Mouse (Mus musculus): ENCODE results near the gene Masp2.
A peak's percentile ranks its signal among the peaks of the same experiment; 100 is the strongest.

The Masp2 gene

DNA sequence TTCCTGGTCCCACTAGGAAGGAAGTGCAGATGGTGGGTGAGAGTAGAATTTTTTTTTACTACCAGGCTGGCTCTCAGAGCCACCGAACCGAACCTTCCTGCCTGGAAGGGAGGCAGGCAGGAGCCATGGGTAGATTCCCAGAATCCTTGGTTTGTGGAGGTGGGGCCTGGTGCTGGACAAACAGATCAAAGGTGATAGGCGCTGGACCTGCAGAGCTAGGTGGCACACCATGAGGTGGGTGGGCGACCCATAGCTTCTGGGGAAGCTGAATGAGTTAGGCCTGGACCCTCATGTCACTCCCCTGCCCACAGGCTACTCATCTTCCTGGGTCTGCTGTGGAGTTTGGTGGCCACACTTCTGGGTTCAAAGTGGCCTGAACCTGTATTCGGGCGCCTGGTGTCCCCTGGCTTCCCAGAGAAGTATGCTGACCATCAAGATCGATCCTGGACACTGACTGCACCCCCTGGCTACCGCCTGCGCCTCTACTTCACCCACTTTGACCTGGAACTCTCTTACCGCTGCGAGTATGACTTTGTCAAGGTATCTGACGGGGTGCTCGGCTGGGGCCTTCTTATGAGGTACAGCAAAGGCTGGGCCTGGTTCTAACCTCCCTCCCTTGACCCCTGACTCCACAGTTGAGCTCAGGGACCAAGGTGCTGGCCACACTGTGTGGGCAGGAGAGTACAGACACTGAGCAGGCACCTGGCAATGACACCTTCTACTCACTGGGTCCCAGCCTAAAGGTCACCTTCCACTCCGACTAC lies at the start of gene Masp2:
Gene Masp2 (plus strand): TSS at position 198 of the 764 bp plus-strand sequence.
- no peak for DNase-seq

DNA sequence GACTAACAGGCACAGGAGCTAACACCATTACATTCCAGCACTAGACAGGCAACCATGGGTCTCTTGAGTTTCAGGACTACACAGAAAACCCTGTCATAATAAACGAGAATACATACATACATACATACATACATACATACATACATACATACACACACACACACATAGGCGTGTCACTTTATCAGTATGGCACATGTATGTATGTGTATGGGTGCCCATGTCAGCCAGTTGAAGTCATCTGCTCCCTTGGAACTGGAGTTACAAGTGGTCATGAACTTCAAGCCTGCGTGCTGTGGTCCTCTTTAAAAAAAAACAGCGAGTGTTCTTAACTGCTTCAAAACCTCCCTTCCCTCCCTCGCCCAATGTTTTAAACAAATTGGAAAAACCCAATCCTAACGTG lies 44.6 kb upstream of the Masp2 start:
- no peak for DNase-seq

DNA sequence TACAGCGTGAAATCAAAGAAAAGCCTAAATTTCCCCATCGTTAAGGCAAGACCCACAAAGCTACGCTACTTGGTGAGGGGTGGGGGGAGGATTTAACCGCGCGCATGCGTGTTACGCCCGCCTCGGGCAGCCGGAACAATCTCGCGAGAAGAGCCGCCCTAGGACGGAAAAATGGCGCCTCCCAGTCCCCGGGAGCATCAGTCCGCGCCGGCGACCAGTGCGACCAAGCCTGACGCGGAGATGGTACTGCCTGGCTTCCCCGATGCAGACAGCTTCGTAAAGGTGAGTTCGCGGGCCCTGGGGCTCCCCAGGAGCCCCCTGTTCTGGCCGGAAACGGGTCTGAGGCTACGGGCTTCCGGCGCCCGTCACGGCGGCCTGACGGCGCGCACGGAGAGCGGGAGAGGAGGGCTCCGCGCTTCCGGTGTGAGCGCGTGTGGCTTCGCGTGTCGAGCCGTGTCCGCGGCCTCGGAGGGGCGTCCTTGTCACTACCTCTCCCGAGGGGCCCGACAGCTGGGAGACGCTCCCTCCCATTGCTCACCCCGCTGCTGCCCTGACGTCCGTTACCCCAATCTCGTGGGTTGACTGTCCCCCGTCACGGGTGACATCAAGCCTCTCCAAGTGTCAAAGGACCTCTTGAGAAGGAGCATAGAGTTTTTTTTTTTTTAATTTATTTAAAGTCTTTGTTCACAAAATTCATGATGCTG lies 43.9 kb upstream of the Masp2 start, which contains the start of gene Exosc10:
Gene Exosc10 (plus strand): TSS at position 133 of the 704 bp plus-strand sequence.
- DNase-seq = peak; percentile 82

DNA sequence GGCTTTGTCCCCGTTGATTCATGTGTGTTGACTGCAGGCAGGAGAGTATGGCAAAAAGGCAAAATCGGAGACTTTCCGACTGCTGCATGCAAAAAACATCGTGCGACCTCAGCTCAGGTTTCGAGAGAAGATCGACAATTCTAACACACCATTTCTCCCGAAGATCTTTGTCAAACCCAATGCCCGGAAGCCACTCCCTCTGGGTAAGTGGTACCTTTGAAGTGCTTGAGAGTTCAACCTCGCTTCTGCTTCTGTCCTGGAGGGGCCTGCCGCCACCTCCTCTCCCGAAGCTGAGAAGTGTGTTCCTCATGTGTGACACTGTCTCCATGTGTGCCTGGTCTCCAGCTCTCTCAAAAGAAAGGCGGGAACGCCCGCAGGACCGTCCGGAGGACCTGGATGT lies 39.7 kb upstream of the Masp2 start:
- no peak for DNase-seq

DNA sequence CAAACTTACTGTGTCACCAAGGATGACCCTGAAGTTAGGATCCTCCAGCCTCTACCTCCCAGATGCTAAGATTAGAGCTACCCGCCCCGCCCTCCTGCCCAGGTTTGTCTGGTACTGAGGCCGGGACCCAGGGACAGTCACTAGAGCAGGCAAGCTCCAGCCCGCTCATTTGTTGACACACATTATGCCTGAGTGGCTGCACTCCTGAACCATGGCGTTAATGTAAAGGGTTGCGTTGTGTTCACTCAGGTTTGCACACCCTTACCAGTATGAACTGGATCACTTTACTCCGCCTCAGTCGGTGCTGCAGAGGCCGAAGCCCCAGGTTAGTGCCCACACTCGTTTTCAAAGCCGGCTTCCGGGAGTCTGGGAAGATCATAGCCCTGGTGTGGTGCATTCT lies 38.8 kb upstream of the Masp2 start:
- no peak for DNase-seq

DNA sequence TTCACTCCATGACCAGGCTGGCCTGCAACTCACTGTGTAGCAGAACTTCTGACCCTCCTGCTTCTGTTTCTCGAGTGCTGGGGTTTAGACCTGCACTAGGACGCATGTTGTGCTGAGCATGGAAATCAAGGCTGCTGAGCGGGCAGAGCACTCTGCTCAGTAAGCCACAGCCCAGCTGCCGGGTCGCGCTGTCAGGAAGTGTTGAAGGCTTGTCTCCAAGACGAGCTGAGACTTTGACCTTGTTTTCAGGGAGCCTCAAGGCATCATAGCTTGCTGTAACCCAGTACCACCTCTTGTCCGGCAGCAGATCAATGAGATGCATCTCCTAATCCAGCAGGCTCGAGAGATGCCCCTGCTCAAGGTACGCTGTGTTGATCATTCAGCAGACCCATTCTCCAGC lies 32.2 kb upstream of the Masp2 start:
- no peak for DNase-seq

DNA sequence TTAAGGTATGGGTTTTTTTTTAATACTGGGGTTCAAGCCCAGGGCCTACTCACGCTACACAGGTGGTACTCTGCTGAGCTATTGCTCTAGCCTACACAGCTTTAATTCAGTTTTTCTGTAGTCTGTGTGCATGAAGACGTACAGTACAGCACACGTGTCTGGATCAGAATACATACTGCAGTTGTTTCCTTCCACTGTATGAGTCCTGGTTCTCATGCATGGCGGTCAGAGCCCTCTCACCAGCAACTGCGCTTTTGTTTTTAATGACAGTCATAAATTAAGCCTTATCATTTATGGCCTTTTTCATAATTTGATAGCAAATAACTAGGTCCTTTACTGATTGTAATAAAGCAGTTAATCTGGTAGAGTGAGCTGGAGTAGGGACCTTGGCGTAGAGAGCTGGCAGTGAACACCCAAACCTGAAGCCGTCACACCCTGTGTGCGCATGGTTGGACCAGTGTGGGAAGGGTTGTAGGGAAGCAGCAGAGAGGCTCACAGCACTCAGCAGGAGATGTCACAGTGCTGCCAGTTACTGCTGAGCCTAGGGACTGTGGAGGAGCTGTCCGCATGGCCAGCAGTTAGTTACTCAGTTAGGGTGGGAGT lies 31.6 kb upstream of the Masp2 start:
- DNase-seq = no peak

DNA sequence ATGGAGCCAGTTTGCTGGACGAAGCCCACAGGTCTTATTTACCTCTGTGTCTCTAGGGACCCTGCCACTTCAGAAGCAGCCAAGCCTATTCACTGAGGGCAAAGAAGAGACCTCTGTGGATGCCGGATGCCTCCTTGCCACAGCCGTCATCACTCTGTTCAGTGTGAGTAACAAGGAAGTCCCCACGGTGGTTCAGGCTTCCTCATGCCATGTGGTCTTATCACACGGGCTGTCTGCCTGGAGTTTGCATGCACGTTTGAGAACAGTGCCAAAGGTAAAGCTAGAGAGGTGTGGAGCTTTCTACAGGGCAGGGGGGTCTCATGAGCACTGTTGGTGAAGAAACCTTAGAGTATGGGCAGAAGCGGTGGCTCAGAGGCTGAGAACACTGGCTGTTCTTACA lies 29.1 kb upstream of the Masp2 start:
- DNase-seq = no peak

DNA sequence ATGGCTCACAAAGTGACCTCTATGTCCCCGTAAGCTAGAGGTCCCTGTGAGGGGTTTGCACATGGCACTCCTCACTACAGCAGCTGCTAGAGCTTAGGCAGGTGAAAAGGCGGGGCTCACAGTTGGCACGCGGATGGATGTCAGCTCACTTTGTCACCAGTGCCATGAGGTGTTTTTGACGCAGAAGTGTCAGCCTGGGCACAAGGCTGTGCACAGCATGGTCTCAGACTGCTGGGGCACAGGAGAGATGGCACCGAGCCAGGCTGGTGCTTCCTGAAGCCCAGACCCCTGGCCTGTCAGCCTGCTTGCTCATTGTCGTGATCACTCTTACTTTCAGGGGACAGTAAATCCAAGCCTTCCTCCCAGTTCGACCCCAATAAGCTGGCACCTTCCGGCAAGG lies 21.6 kb upstream of the Masp2 start:
- peak; percentile 48 for DNase-seq

DNA sequence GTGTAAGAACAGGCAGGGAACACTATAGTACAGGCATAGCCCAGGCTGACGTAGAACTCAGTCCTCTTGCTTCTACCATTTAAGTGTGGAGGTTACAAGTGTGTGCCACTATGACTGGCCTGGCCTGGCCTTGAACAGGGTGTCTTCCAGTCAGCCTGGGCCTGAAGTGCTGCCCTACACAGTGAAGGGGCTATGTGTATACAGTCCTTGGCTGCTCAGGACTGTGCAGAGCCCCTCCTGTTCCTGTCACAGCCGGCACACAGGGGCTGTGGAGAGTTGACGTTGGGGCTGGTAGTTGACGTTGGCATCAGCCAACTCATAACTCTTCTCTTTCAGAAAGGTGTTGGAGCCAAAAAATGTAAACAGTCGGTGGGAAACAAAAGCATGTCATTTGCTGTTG lies 20.9 kb upstream of the Masp2 start:
- no peak for DNase-seq

DNA sequence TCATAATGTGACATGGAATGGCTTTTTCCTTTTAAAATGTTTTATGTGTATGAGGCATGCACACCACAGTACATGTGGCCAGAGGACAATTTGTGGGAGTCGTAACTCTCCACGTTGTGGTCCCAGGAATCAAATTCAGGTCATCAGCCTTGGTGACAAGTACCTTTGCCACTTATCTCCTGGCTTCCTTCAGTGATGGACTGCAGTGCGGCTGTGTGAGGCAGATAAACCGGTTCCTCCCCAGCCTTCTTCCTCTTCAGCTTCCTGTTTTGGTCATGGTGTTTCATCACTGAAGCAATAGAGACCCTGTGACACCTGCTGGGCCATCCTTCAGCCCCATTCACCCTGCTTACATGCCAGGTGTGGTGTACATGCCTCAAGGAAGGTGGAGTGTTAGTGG lies 19.1 kb upstream of the Masp2 start:
- DNase-seq = no peak

DNA sequence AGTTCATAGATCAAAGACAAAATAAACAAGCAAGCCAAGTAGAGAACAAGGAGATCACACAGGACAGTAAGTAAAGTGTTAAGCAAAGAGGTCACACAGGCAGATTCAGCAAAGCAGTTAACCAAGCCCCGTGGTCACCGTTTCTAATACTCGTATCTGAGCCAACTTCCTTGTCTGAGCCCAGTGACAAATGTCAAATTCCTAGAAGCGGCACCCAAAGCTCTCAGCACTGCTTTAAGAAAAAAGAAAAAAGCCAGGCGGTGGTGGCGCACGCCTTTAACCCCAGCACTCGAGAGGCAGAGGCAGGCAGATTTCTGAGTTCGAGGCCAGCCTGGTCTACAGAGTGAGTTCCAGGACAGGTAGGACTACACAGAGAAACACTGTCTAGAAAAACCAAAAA lies 15.7 kb upstream of the Masp2 start:
- no peak for DNase-seq

DNA sequence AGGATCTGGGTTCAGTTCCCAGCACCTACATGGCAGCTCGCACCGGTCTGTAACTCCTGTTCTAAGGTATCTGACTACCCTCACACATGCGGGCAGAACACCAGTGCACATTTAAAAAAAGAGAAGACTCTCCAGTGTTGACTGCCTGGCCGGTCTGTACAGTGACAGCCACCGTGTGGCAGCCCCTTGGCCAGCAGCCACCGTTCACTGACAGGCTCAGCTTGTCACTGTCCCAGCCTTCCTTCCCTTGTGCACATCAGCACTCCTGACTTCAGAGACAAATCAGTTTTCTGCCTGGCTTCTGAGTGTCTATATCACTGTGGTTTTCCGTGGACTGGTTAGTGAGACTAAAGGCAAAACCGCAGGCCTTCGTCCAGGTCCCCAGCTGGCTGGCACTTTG lies 13.6 kb upstream of the Masp2 start:
- DNase-seq = no peak

DNA sequence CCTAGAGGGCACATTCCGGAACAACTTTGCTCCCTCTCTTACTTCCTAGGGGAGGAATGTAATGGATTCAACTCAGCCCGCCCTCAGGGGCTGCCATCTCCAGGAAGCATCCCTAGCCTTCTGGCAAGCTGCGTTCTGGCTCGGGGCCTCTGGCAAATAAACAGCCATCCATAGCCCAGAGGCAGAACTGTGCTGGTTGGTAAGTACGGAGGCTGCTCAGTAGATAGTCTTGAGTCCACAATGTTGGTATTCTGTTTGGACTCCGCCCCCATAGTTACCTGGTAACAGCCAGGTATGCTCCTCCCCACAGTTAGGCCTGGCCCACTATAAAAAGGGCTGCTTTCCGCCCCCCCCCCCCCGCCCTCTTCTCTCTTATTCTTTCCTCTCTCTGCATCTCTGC lies 12.8 kb upstream of the Masp2 start:
- peak; percentile 42 for DNase-seq

DNA sequence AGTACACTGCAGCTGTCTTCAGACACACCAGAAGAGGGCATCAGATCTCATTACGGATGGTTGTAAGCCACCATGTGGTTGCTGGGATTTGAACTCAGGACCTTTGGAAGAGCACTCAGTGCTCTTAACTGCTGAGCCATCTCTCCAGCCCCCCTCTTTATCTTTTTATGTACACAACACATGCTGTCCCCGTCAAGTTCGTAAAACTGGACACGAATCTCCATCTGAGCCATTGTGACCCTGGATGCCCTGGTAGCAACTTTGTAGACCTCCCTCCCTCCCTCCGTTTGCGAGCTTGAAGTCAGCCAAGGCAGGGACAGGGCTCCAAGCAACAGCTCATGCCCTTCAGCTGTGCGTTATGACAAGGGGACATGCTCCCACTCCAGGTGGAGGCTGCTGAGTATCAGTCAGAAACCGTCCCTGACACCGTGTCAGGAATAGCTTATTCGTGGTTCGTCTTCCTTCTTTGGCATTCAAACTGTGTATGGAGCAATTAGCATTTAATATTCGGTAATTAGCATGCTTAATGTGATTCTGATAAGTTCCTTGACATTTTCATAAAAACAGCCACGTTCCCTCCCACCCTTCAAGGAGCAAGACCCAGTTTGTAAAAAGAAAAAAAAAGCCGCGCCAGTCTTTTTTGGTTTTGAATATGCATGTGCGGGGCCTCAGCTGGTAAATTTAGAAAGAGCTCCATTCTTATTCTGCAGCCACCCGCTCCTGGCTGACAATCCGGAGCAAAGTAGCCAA lies 11.8 kb upstream of the Masp2 start:
- peak; percentile 48 for DNase-seq

DNA sequence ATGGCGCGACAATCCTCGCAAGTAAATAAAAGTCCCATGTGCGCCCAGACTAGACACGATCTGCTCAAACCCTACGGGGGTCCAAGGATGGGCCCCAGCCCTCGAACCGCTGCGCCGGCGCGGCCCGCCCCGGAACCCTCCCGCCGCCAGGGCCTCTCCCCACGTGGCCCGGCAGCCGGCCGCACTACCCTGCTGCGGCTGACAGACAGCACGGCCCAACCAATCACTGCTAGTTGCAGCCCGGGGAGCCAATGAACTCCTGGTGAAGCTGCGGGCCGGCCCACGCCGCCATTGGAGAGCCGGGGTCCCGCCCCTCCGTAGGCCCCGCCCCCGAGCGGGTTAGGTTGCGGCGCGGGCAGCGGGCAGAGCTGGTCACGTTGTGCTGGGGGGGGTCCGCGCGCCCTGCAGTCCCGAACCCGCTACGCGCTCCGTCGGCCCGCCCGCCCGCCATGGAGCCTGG lies 11.2 kb upstream of the Masp2 start, which contains the start of gene Srm:
Gene Srm (plus strand): TSS at position 333 of the 460 bp plus-strand sequence.
- peak; percentile 98 for DNase-seq

DNA sequence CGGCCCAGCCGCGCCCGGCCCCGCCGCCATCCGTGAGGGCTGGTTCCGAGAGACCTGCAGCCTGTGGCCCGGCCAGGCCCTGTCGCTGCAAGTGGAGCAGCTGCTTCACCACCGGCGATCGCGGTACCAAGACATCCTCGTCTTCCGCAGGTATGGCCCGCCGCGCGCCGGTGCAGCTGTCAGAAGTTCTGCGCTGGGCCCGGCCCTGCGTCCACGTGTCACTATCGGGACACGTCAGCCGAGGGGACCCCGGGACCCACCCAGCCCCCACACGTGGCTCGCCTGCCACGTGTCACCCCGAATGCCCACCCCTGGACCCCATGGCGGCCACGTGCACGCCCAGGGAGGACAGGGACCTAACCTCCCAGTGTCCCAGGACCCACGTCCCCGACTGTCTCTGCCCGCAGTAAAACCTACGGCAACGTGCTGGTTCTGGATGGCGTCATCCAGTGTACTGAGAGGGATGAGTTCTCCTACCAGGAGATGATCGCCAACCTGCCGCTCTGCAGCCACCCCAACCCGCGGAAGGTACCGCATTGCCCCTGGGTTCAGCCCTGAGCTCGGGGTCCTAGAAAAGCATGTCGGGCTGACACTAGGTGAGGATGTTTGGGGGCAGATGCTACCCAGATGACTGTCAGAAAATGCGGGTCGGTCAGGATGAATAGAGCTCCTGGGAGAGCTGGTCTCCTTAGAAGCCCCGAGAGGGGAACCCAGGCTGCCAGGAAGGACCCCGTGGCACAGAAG lies 10.5 kb upstream of the Masp2 start:
- no peak for DNase-seq

DNA sequence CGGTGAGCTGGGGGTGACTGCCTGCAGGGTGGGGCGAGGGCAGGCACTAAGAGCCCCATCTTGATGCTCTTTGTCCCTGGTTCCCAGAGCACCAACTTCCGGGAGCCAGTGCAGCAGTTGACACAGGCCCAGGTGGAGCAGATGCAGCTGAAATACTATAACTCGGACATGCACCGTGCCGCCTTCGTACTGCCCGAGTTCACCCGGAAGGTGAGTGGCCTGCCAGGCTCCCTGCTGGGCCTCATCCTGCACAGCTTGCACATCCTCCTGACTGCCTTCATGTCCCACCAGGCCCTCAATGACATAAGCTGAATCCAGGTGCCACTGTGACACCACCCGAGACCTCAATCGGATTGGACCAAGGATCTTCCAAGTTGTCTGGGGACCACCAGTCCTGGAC lies 8.4 kb upstream of the Masp2 start:
- DNase-seq = peak; percentile 64

DNA sequence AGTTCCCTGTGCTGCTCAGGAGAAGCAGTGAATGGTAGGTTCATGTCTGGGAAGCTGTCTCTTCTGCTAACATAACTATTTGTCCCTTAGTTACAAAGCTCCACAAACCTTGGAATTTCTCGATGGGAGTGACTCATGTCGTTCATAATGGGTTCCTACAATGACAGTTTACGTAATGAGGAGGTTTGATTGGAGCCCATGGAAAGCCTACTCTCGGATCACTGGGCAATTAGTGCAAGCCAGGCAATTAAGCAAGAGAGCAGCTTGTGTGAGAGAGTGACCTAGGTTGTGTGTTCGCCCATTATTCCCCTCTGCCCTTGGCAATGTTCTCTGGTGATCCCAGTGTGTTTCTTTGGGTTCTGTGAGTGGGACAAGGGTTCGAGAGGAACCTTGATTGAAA lies 6.4 kb upstream of the Masp2 start:
- no peak for DNase-seq

DNA sequence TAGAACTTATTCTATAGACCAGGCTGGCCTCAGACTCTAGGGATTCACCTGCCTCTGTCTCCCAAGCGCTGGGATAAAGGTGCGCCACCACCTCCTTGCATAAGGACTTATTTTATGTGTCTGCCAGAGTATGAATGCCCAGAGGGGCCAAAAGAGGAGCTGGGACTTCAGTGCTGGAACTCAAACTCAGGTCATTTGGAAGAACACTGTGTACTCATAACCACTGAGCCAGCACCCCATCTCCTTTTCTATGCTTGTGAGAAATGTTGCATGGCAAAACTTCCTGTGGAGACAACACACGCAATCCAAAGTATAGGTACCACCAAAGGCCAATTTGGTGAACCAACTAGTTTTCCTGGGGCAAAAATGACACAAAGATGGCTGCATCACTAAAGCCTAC lies 5.6 kb upstream of the Masp2 start:
- DNase-seq = no peak

DNA sequence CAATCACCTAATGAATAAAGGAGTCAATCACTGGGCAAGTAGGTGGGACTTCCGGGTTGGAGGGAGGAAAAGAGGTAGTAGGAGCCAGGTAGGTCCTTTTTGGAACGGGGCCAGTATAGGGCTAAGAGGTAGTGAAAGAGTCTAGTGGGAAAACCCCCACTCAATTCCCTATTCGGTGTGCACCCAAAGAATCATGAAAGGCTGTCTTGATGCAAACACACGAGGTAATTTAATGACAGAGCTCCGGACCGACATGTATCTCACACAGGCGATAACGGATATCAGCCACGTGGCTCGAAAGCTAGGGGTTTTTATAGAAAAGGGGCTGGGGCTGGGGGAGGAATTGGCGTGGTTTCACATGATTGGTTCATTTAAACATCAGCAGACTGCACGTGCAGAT lies 3.5 kb upstream of the Masp2 start:
- no peak for DNase-seq

DNA sequence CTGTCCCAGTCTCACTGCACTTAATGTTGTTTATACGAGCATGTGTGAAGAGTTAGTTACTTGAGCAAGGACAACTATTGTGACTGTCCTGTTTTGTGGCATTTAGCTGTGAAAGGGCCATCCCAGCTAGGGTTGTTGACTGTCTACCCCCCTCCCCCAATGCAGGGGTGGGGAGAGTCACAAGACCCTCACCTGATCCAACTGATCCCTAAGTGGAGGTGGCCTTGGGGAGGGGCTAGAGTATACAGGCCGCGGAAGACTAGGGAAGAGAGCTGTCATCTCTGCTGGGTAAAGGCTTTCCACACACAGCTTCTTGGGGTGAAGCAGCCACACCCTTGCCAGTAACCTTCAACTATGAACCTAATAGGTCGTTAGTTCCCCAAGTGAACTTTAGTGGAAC lies 2.0 kb upstream of the Masp2 start:
- DNase-seq = no peak

DNA sequence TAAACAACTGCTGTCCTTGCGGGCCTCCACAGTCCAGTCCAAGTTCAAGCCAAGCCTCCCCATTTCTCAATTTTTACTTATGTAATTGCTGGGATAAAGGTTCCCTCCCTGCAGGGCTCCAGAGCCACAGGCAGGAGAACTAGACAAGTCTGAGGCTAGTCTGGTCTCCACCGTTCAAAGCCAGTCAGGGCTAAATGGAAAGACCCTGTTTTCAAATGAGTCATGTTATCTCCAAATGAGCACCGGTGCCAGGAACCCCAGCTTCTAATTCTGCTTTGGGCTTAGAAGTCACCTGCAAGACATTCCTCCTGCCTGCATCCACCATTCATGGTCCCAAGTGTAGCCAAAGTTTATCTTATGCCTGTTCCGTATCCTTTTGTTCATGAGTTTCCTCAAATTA lies 483 bp upstream of the Masp2 start:
- DNase-seq = no peak
